Mouse (Mus musculus): ENCODE measurements at regions not wholly inside any gene's neighbourhood (a gene's known extent, or its start where the extent isn't known, plus 50 kb on each side); places are given as distances from the start of the nearest gene placed in this dataset.

GRCm38 (mm10) chr10:125885796-125886195 is 80.2 kb upstream of the Lrig3 start:
- DNase-seq (ENCODE audit: low spot score) = no peak

- DNase-seq (ENCODE audit: low spot score) = no peak
Measured at GRCm38 (mm10) chr10:125892122-125892521, 73.8 kb upstream of the Lrig3 start.

- no peak for DNase-seq (ENCODE audit: low spot score)
Measured at GRCm38 (mm10) chr10:125895744-125896482, 70.1 kb upstream of the Lrig3 start.

DNA sequence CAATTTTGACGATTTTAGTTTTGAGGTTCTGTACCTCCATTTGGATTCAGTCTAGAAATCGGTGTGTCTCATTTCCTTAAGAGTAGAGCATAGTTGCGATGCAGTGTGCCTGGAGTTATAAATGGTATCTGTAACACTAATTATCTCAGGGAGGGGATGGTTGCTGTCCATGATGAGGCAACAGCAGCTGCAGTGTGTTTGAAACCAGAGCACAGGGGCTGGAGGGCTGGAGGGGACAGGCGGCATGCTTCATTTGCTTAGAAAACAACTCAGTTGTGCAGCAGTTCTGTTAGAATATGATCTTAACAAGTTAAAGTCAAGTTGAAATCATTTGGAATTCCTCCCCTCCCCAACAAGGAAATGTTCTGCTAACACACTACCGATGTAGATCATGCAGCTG is 69.3 kb upstream of the Lrig3 start:
- no peak for DNase-seq (ENCODE audit: low spot score)

GRCm38 (mm10) chr10:125899504-125899903 is 66.5 kb upstream of the Lrig3 start:
- no peak for DNase-seq (ENCODE audit: low spot score)

DNA sequence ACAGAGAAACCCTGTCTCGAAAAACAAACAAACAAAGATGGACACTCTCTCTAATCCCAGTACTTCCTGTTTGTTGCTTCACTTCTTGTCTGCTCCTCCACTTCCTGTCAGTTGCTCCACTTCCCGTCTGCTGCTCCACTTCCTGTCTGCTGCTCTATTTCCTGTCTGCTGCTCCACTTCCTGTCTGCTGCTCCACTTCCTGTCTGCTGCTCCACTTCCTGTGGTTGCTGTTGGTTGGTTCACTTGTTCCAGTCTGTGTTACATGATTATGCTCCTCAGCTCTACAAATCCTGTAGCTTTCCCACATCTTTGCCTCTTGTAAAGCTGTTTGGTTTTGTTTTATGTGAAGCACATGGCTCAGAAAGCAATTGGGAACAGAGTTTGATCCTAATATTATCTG is 65.4 kb upstream of the Lrig3 start:
- DNase-seq (ENCODE audit: low spot score) = no peak

GRCm38 (mm10) chr10:125902668-125903067 is 63.3 kb upstream of the Lrig3 start:
- DNase-seq (ENCODE audit: low spot score) = no peak

DNA sequence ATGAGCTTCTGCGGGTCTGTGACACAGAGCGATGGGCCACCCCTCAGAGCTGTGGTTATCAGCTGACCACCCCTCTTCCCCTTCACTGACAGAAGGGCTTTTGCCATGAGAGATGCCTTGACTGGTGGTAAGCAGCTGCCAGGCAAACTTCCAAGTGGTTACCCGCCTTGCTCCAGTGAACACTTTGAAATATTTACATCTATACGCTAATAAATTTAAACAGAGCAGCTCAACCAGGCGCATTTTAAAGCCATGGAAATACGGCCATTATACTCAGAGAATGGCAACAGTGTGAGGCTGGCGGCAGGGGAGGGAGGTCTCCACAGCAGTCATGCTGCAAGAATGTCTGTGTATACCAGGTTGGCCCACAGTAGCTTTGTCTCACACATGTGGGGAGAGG is 53.8 kb upstream of the Lrig3 start:
- no peak for DNase-seq (ENCODE audit: low spot score)
